20 mouse cellular contexts compared by ENCODE assay signal in the genomic region with DNA sequence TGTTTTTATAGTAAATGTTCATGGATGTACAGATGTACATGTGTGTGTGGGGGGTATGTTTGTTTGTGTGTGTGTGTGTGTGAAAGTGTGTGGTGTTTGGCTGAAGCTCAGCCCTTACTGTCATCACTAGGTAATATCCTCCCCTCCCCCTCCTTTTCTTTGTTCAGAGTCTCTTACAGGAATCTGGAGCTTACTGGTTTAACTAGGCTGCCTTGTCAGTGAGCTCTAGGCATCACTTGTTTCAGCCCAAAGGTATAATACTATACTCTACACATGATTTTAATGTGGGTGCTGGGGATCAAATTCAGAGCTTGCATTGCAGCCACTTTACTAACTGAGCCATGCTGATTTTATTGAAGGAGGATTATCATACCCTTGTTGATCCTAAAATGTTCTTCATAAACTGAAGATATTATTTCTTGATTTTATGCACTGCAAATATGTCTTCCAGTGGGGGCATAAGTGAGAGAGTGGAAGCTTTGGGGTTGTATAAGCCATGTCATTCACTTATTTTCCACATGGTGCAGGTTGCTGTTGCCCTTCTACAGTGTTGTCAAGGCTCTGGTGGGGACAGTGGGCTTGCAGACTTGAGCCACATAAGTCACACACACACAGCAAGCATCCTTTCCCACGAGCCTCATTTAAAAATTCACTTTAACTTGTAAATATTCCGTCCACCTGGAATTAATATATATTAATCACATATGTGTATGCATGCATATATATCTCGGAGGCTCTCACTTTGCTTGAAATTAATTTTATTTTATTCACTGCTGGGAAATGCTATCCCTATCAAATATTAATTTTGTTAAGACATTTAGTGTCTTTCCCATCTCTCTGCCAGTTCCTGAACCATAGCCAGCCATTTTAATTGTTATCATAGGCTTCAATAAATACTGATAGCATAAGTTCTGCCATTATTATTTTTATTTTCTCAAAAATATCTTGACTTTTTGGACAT. TPM values are rescaled to one million over a fixed set of nuclear protein-coding genes. Genes with fewer than 3 reads are reported as not detected.
DNase-seq lines count a peak whose midpoint lies in the region; ATAC-seq and TF ChIP-seq lines count a peak whose summit lies in the region.
"Had no signal": no experiment of that assay in that cellular context is flagged by ENCODE, and none has a peak within 500 bp of the region (broad histone marks: within the 10 kb centered on the region; RNA-seq: fewer than 3 reads in every experiment).

No protein-coding gene starts in this region.

- H3K4me3 ChIP-seq in hindbrain, embryonic 13.5 days = no peak overlapping the region
- H3K4me3 ChIP-seq in hindbrain, embryonic 11.5 days (ENCODE audit: low read depth, low read length) = no peak overlapping the region
- H3K4me3 ChIP-seq in limb, embryonic 14.5 days (replicated peaks; ENCODE audit: low read length) = no peak overlapping the region
- H3K4me3 ChIP-seq in limb, embryonic 10.5 days = no peak overlapping the region
- H3K4me3 ChIP-seq in hindbrain, embryonic 16.5 days (ENCODE audit: low read length) = no peak overlapping the region
- no peak overlapping the region for H3K4me3 ChIP-seq in neural tube, embryonic 15.5 days (replicated peaks)
- H3K4me3 ChIP-seq: embryonic facial prominence, embryonic 13.5 days; forebrain, embryonic 12.5 days; heart, adult 2 months; heart, embryonic 15.5 days had no signal

- WGBS in hindbrain, embryonic 13.5 days = 69% methylated on average over 3 of the region's 3 CpGs
- WGBS in hindbrain, embryonic 11.5 days = 81% methylated on average over 3 of the region's 3 CpGs
- WGBS in limb, embryonic 14.5 days = 45% methylated on average over 3 of the region's 3 CpGs
- 77% methylated on average over 3 of the region's 3 CpGs for WGBS in limb, embryonic 10.5 days
- 70% methylated on average over 3 of the region's 3 CpGs for WGBS in hindbrain, embryonic 16.5 days
- 54% methylated on average over 3 of the region's 3 CpGs for WGBS in neural tube, embryonic 15.5 days

- DNase-seq in hindbrain, embryonic 11.5 days (ENCODE audit: low spot score) = no peak
- peak; percentile 4 for DNase-seq in limb, embryonic 14.5 days (ENCODE audit: low spot score)
- DNase-seq in limb, embryonic 10.5 days (ENCODE audit: low spot score) = no peak
- no peak for DNase-seq in thymus, postnatal 14 days
- DNase-seq: adrenal gland, postnatal 10 days; cerebellum, adult 11 months; cerebellum, adult 8-10 months; cerebellum, postnatal 14 days; embryo, embryonic 11 days; forebrain, postnatal 0 days; gastrocnemius, postnatal 14 days; heart, adult 2 months; heart, postnatal 14 days had no signal

- no peaks in the 10 kb centered on the region for H3K36me3 ChIP-seq in hindbrain, embryonic 13.5 days
- no peaks in the 10 kb centered on the region for H3K36me3 ChIP-seq in hindbrain, embryonic 11.5 days (ENCODE audit: control insufficient read depth, insufficient read depth, low read length)
- H3K36me3 ChIP-seq in limb, embryonic 14.5 days (ENCODE audit: control insufficient read depth, insufficient read depth, low read length) = no peaks in the 10 kb centered on the region
- no peaks in the 10 kb centered on the region for H3K36me3 ChIP-seq in limb, embryonic 10.5 days
- H3K36me3 ChIP-seq in hindbrain, embryonic 16.5 days (ENCODE audit: control insufficient read depth, insufficient read depth, low read length) = no peaks in the 10 kb centered on the region
- no peaks in the 10 kb centered on the region for H3K36me3 ChIP-seq in neural tube, embryonic 15.5 days
- H3K36me3 ChIP-seq: embryonic facial prominence, embryonic 13.5 days; forebrain, embryonic 12.5 days; heart, embryonic 15.5 days had no signal

- H3K4me1 ChIP-seq in hindbrain, embryonic 13.5 days (replicated peaks) = no peaks in the 10 kb centered on the region
- H3K4me1 ChIP-seq in hindbrain, embryonic 11.5 days (replicated peaks; ENCODE audit: control insufficient read depth, insufficient read depth, low read length) = no peaks in the 10 kb centered on the region
- H3K4me1 ChIP-seq in limb, embryonic 14.5 days (ENCODE audit: control insufficient read depth, insufficient read depth, low read length) = no peaks in the 10 kb centered on the region
- no peaks in the 10 kb centered on the region for H3K4me1 ChIP-seq in limb, embryonic 10.5 days
- H3K4me1 ChIP-seq in hindbrain, embryonic 16.5 days (ENCODE audit: control insufficient read depth, insufficient read depth, low read depth, low read length) = no peaks in the 10 kb centered on the region
- 0 out of 2 replicates have a peak, but pooled peaks cover 2% of the 10 kb centered on the region for H3K4me1 ChIP-seq in neural tube, embryonic 15.5 days
- H3K4me1 ChIP-seq: embryonic facial prominence, embryonic 13.5 days; forebrain, embryonic 12.5 days; heart, embryonic 15.5 days had no signal

- TF ChIP-seq POLR2A in limb, embryonic 14.5 days (IDR thresholded peaks at IDR 0.05; ENCODE audit: borderline replicate concordance, extremely low read depth, insufficient read depth, insufficient read length) = no peak

- no peak overlapping the region for H3K9ac ChIP-seq in hindbrain, embryonic 13.5 days
- H3K9ac ChIP-seq in hindbrain, embryonic 11.5 days (ENCODE audit: low read depth, low read length) = no peak overlapping the region
- no peak overlapping the region for H3K9ac ChIP-seq in limb, embryonic 14.5 days (ENCODE audit: low read depth, low read length, severe bottlenecking)
- H3K9ac ChIP-seq in hindbrain, embryonic 16.5 days (ENCODE audit: low read depth, low read length) = no peak overlapping the region
- H3K9ac ChIP-seq in neural tube, embryonic 15.5 days (replicated peaks) = no peak overlapping the region
- H3K9ac ChIP-seq: embryonic facial prominence, embryonic 13.5 days; forebrain, embryonic 12.5 days; forebrain, postnatal 0 days; heart, embryonic 15.5 days had no signal

- H3K27me3 ChIP-seq in hindbrain, embryonic 13.5 days = no peaks in the 10 kb centered on the region
- no peaks in the 10 kb centered on the region for H3K27me3 ChIP-seq in hindbrain, embryonic 11.5 days (ENCODE audit: control insufficient read depth, insufficient read depth, low read length)
- H3K27me3 ChIP-seq in limb, embryonic 14.5 days (ENCODE audit: control insufficient read depth, insufficient read depth, low read length) = no peaks in the 10 kb centered on the region
- no peaks in the 10 kb centered on the region for H3K27me3 ChIP-seq in limb, embryonic 10.5 days (ENCODE audit: low read depth, poor library complexity, severe bottlenecking)
- H3K27me3 ChIP-seq in hindbrain, embryonic 16.5 days (replicated peaks; ENCODE audit: control insufficient read depth, insufficient read depth, low read length) = no peaks in the 10 kb centered on the region
- H3K27me3 ChIP-seq in neural tube, embryonic 15.5 days (replicated peaks) = no peaks in the 10 kb centered on the region
- H3K27me3 ChIP-seq: embryonic facial prominence, embryonic 13.5 days; forebrain, embryonic 12.5 days; heart, embryonic 15.5 days had no signal

- no peak overlapping the region for H3K27ac ChIP-seq in hindbrain, embryonic 13.5 days
- H3K27ac ChIP-seq in hindbrain, embryonic 11.5 days (ENCODE audit: low read depth, low read length) = no peak overlapping the region
- H3K27ac ChIP-seq in limb, embryonic 14.5 days (replicated peaks; ENCODE audit: low read depth, low read length) = no peak overlapping the region
- H3K27ac ChIP-seq in limb, embryonic 10.5 days = no peak overlapping the region
- no peak overlapping the region for H3K27ac ChIP-seq in hindbrain, embryonic 16.5 days (ENCODE audit: low read depth, low read length)
- peak overlapping the region; percentile 67 for H3K27ac ChIP-seq in neural tube, embryonic 15.5 days (replicated peaks)
- H3K27ac ChIP-seq: embryonic facial prominence, embryonic 13.5 days; forebrain, embryonic 12.5 days; heart, adult 2 months; heart, embryonic 15.5 days had no signal

- no peak overlapping the region for H3K4me2 ChIP-seq in hindbrain, embryonic 13.5 days
- H3K4me2 ChIP-seq in hindbrain, embryonic 11.5 days (replicated peaks; ENCODE audit: low read depth, low read length) = no peak overlapping the region
- no peak overlapping the region for H3K4me2 ChIP-seq in limb, embryonic 14.5 days (replicated peaks; ENCODE audit: low read depth, low read length, severe bottlenecking)
- no peak overlapping the region for H3K4me2 ChIP-seq in hindbrain, embryonic 16.5 days (ENCODE audit: low read length)
- no peak overlapping the region for H3K4me2 ChIP-seq in neural tube, embryonic 15.5 days
- H3K4me2 ChIP-seq: embryonic facial prominence, embryonic 13.5 days; forebrain, embryonic 12.5 days; heart, embryonic 11.5 days; heart, embryonic 15.5 days had no signal

- no peaks in the 10 kb centered on the region for H3K9me3 ChIP-seq in hindbrain, embryonic 13.5 days
- no peaks in the 10 kb centered on the region for H3K9me3 ChIP-seq in hindbrain, embryonic 11.5 days (ENCODE audit: control insufficient read depth, low read length)
- no peaks in the 10 kb centered on the region for H3K9me3 ChIP-seq in limb, embryonic 14.5 days (ENCODE audit: control insufficient read depth, low read length)
- H3K9me3 ChIP-seq in limb, embryonic 10.5 days (replicated peaks) = no peaks in the 10 kb centered on the region
- H3K9me3 ChIP-seq in hindbrain, embryonic 16.5 days (ENCODE audit: control insufficient read depth, low read length) = no peaks in the 10 kb centered on the region
- no peaks in the 10 kb centered on the region for H3K9me3 ChIP-seq in neural tube, embryonic 15.5 days (replicated peaks)
- H3K9me3 ChIP-seq: embryonic facial prominence, embryonic 13.5 days; forebrain, embryonic 12.5 days; heart, embryonic 15.5 days had no signal

- peak; percentile 59 for ATAC-seq in hindbrain, embryonic 13.5 days (ENCODE audit: low FRiP score)
- no peak for ATAC-seq in hindbrain, embryonic 11.5 days (ENCODE audit: low FRiP score)
- ATAC-seq in limb, embryonic 14.5 days (ENCODE audit: low FRiP score, low read depth) = peak; percentile 65; the same call in 1 of the 2 replicates
- ATAC-seq in hindbrain, embryonic 16.5 days = peak; percentile 81
- peak; percentile 93 for ATAC-seq in neural tube, embryonic 15.5 days (ENCODE audit: low FRiP score)
- ATAC-seq: forebrain, postnatal 0 days had no signal

RNA-seq across cellular contexts. Expression of a gene that starts 45.0 kb away (rescaled TPM):
- polyA plus RNA-seq in hindbrain, embryonic 13.5 days (2015; fragmentation: Nextera tagmentation; extraction: Ambion mirVana) = 0.43 and 0.98 TPM in 2 replicates
- 0.06 and 0.36 TPM in 2 replicates for polyA plus RNA-seq in hindbrain, embryonic 11.5 days (2014; fragmentation: Nextera tagmentation; extraction: Ambion mirVana)
- polyA plus RNA-seq in limb, embryonic 14.5 days (2012; rRNA removed) = 0.97 and 1.4 TPM in 2 replicates
- 0.99 and 1.6 TPM in 2 replicates for polyA plus RNA-seq in limb, embryonic 14.5 days (2014; fragmentation: Nextera tagmentation; extraction: Ambion mirVana)
- 0.03 TPM in 1 of 2 replicates, not detected in the other for polyA plus RNA-seq in limb, embryonic 10.5 days (2016; fragmentation: Nextera tagmentation; extraction: Ambion mirVana)
- polyA plus RNA-seq in hindbrain, embryonic 16.5 days (2015; fragmentation: Nextera tagmentation; extraction: Ambion mirVana) = 1.9 and 2.0 TPM in 2 replicates
- 3.8 and 4.2 TPM in 2 replicates for polyA plus RNA-seq in neural tube, embryonic 15.5 days (2015; fragmentation: Nextera tagmentation; extraction: Ambion mirVana)
